Mouse (Mus musculus) myocyte (in vitro differentiated cells): ENCODE data around the gene Rtbdn. TPM values are rescaled to one million over a fixed set of nuclear protein-coding genes. Genes with fewer than 3 reads are reported as not detected.

Source experiments
- H3K27me3 ChIP-seq: one replicate; pipeline ENCODE4 v1.6.1; 2011; ENCODE audit not compliant: control insufficient read depth, insufficient read depth, insufficient read length
- H3K36me3 ChIP-seq: one replicate; pipeline ENCODE4 v1.6.1; 2011; ENCODE audit not compliant: control insufficient read depth, insufficient read depth
- H3K4me2 ChIP-seq: one replicate; pipeline ENCODE4 v1.6.1; 2011; ENCODE audit warnings: low read depth, control low read depth
- H3K4me3 ChIP-seq: one replicate; pipeline ENCODE4 v1.5.1; 2011; ENCODE audit warnings: mild to moderate bottlenecking, control low read depth, moderate library complexity
- H3K79me2 ChIP-seq: one replicate; pipeline ENCODE4 v1.6.1; 2011; ENCODE audit not compliant: control insufficient read depth, insufficient read depth
- H3ac ChIP-seq: one replicate; pipeline ENCODE4 v1.6.1; 2011; ENCODE audit not compliant: control insufficient read depth, insufficient read length
- CEBPB ChIP-seq: IDR thresholded peaks from 2 replicates; pipeline ENCODE4 v1.6.1; 2011; ENCODE audit warnings: mild to moderate bottlenecking, moderate library complexity; ENCODE audit not compliant: poor library complexity, insufficient read depth, severe bottlenecking
- E2F4 ChIP-seq: IDR thresholded peaks from one replicate; pipeline ENCODE4 v1.6.1; 2011; ENCODE audit warnings: mild to moderate bottlenecking, control low read depth, moderate library complexity; ENCODE audit not compliant: insufficient read depth
- MAX ChIP-seq: IDR thresholded peaks from one replicate; pipeline ENCODE4 v1.6.1; 2011; ENCODE audit warnings: low read depth, mild to moderate bottlenecking, control low read depth
- MYOD1 ChIP-seq, 3 experiments: IDR thresholded peaks; one replicate each; pipeline ENCODE4 v1.6.1; 2011; ENCODE audit warnings: control low read depth in 2 of 3, low read depth in 2 of 3, mild to moderate bottlenecking in 2 of 3, moderate library complexity in 1 of 3; ENCODE audit not compliant: insufficient read length in 2 of 3, control insufficient read depth in 1 of 3
- MYOG ChIP-seq, 3 experiments: IDR thresholded peaks; one replicate each; pipeline ENCODE4 v1.6.1; 2011; ENCODE audit warnings: control low read depth in 2 of 3, low read depth in 2 of 3, mild to moderate bottlenecking in 2 of 3; ENCODE audit not compliant: insufficient read length in 2 of 3, control insufficient read depth in 1 of 3, insufficient read depth in 1 of 3
- POLR2A ChIP-seq: IDR thresholded peaks from one replicate; pipeline ENCODE4 v1.6.1; 2011; ENCODE audit warnings: low read depth, mild to moderate bottlenecking, control low read depth, moderate library complexity; ENCODE audit not compliant: insufficient read length
- POLR2AphosphoS2 ChIP-seq: IDR thresholded peaks from one replicate; pipeline ENCODE4 v1.6.1; 2011; ENCODE audit warnings: low read depth, control low read depth; ENCODE audit not compliant: insufficient read length
- REST ChIP-seq: IDR thresholded peaks from one replicate; pipeline ENCODE4 v1.6.1; 2011; ENCODE audit warnings: mild to moderate bottlenecking, control low read depth, moderate library complexity; ENCODE audit not compliant: insufficient read depth, insufficient read length
- SRF ChIP-seq: IDR thresholded peaks from one replicate; pipeline ENCODE4 v1.6.1; 2011; ENCODE audit warnings: low read depth; ENCODE audit not compliant: control insufficient read depth, insufficient read length
- TCF12 ChIP-seq: IDR thresholded peaks from one replicate; pipeline ENCODE4 v1.6.1; 2011; ENCODE audit warnings: mild to moderate bottlenecking, control low read depth; ENCODE audit not compliant: poor library complexity, insufficient read depth, severe bottlenecking
- TCF3 ChIP-seq: IDR thresholded peaks from one replicate; pipeline ENCODE4 v1.6.1; 2011; ENCODE audit warnings: low read depth, control low read depth; ENCODE audit not compliant: insufficient read length
- USF1 ChIP-seq: IDR thresholded peaks from one replicate; pipeline ENCODE4 v1.6.1; 2011; ENCODE audit warnings: low read depth, mild to moderate bottlenecking, control low read depth, moderate library complexity
- polyA plus RNA-seq: library from polyadenylated mRNA; unstranded; fragments of >200 nt; fragmentation: generic; extraction: Trizol; gene quantifications from one replicate; pipeline ENCODE4 v1.2.1, GENCODE M21; 2012; ENCODE audit warnings: missing spikeins

Rtbdn gene
- polyA plus RNA-seq, 1 experiment: not detected

GRCm38 (mm10) chr8:84977435-84978247 lies 30.9 kb downstream of the Rtbdn start:
- H3K27me3 ChIP-seq: no peaks in the 10 kb centered on the region
- TF ChIP-seq POLR2AphosphoS2: peak; percentile 86
- TF ChIP-seq POLR2A: peak; percentile 74
- peak; percentile 7 for TF ChIP-seq SRF
- TF ChIP-seq TCF12: no peak
- peak in 1 of 3 experiments; percentile 44 for TF ChIP-seq MYOG (IDR thresholded peaks at IDR 0.05; ENCODE audit: control insufficient read depth in 1 of 3, insufficient read depth in 1 of 3, insufficient read length in 2 of 3, low read depth in 2 of 3)
- TF ChIP-seq USF1: peak; percentile 36
- peak in 2 of 3 experiments; percentile 1 to 61 for TF ChIP-seq MYOD1 (IDR thresholded peaks at IDR 0.05; ENCODE audit: control insufficient read depth in 1 of 3, insufficient read length in 2 of 3, low read depth in 2 of 3)
- TF ChIP-seq MAX: no peak
- peak overlapping the region; percentile 92 for H3K4me3 ChIP-seq
- H3ac ChIP-seq: peak overlapping the region; percentile 64
- peaks cover 18% of the 10 kb centered on the region for H3K79me2 ChIP-seq
- H3K36me3 ChIP-seq: peaks cover 5% of the 10 kb centered on the region
- H3K4me2 ChIP-seq: peak overlapping the region; percentile 99

- Histone ChIP-seq H3ac (peak within 1 kb of the TSS; percentile 64), H3K4me3 (peak within 1 kb of the TSS; percentile 92), H3K36me3 (no peaks in the 10 kb centered on the region), H3K4me2 (peak within 1 kb of the TSS; percentile 99), H3K79me2 (peaks cover 18% of the 10 kb centered on the region), H3K27me3 (no peaks in the 10 kb centered on the region)
- TF ChIP-seq USF1: no peak
- TF ChIP-seq E2F4: no peak
- peak in 1 of 3 experiments; percentile 41 for TF ChIP-seq MYOG (IDR thresholded peaks at IDR 0.05; ENCODE audit: control insufficient read depth in 1 of 3, insufficient read depth in 1 of 3, insufficient read length in 2 of 3, low read depth in 2 of 3)
- no peak for TF ChIP-seq TCF3
- no peak for TF ChIP-seq CEBPB
- TF ChIP-seq MYOD1 (IDR thresholded peaks at IDR 0.05; ENCODE audit: control insufficient read depth in 1 of 3, insufficient read length in 2 of 3, low read depth in 2 of 3): peak in 1 of 3 experiments; percentile 36
- TF ChIP-seq POLR2AphosphoS2: peak; percentile 96
- TF ChIP-seq MAX: peak; percentile 96
- TF ChIP-seq POLR2A: peak; percentile 94
- TF ChIP-seq SRF: no peak
- no peak for TF ChIP-seq TCF12
- peak; percentile 33 for TF ChIP-seq REST
Measured at GRCm38 (mm10) chr8:84978248-84978940, 31.6 kb downstream of the Rtbdn start, which contains the start of gene Junb. Gene Junb, minus strand, starts transcription at chr8:84978718.

GRCm38 (mm10) chr8:84979599-84980421 lies 33.0 kb downstream of the Rtbdn start:
- Histone ChIP-seq H3K27me3 (no peaks in the 10 kb centered on the region), H3K4me2 (peak overlapping the region; percentile 95), H3K36me3 (no peaks in the 10 kb centered on the region), H3K79me2 (peaks cover 18% of the 10 kb centered on the region), H3K4me3 (peak overlapping the region; percentile 92), H3ac (peak overlapping the region; percentile 9)
- TF ChIP-seq CEBPB (peak; percentile 59; the same call in 1 of the 2 replicates), SRF (peak; percentile 95), TCF12 (no peak), POLR2AphosphoS2 (peak; percentile 53), E2F4 (no peak), TCF3 (no peak), POLR2A (peak; percentile 71)

- H3K27me3 ChIP-seq: no peaks in the 10 kb centered on the region
- H3ac ChIP-seq: peak overlapping the region; percentile 9
- peak overlapping the region; percentile 92 for H3K4me3 ChIP-seq
- no peaks in the 10 kb centered on the region for H3K36me3 ChIP-seq
- H3K4me2 ChIP-seq: peak overlapping the region; percentile 95
- TF ChIP-seq MYOG (IDR thresholded peaks at IDR 0.05; ENCODE audit: control insufficient read depth in 1 of 3, insufficient read depth in 1 of 3, insufficient read length in 2 of 3, low read depth in 2 of 3) (peak; percentile 35 to 99 (median 98)), POLR2A (peak; percentile 79), MAX (no peak), POLR2AphosphoS2 (peak; percentile 83), REST (no peak), SRF (no peak), CEBPB (no peak), TCF12 (peak; percentile 45), TCF3 (peak; percentile 79), MYOD1 (IDR thresholded peaks at IDR 0.05; ENCODE audit: control insufficient read depth in 1 of 3, insufficient read length in 2 of 3, low read depth in 2 of 3) (peak in 2 of 3 experiments; percentile 90 to 98), USF1 (peak; percentile 14), E2F4 (no peak)
- H3K79me2 ChIP-seq: peaks cover 18% of the 10 kb centered on the region
Measured at GRCm38 (mm10) chr8:84980622-84981358, 34.0 kb downstream of the Rtbdn start.
